Mouse (Mus musculus): ENCODE results near the gene Taf1c. TPM values are rescaled to one million over a fixed set of nuclear protein-coding genes. Genes with fewer than 3 reads are reported as not detected.

Gene Taf1c
- polyA plus RNA-seq, 1 experiment = 17.5 TPM

DNA sequence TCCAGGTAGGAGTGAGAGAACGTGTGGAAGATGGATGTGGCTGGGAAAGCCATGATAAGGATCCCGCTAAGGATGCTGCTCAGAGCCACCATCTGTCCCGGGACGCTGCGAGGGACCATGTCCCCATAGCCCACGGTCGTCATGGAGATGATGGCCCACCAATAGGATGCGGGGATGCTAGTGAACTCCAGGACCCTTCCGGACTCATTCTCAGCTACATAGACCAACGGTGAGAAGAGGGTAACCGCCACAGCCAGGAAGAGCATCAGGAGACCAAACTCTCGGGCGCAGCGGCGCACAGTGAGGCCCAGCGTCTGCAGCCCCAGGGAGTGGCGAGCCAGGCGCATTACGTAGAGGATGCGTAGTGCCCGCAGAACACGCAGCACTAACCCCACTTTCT, 20.8 kb upstream of the Taf1c start:
- H3K36me3 ChIP-seq (replicated peaks; ENCODE audit: low read length) = no peaks in the 10 kb centered on the region
- TF ChIP-seq FLI1 (IDR thresholded peaks at IDR 0.05; ENCODE audit: low read length) = no peak
- no peak for TF ChIP-seq GATA1 (IDR thresholded peaks at IDR 0.05; ENCODE audit: borderline replicate concordance, low read length)
- H3K4me3 ChIP-seq (replicated peaks) = no peak overlapping the region
- H3K27me3 ChIP-seq (replicated peaks) = peaks cover 65% of the 10 kb centered on the region
- H3K9me3 ChIP-seq = peaks cover 7% of the 10 kb centered on the region
- peaks cover 19% of the 10 kb centered on the region for H3K4me1 ChIP-seq

DNA sequence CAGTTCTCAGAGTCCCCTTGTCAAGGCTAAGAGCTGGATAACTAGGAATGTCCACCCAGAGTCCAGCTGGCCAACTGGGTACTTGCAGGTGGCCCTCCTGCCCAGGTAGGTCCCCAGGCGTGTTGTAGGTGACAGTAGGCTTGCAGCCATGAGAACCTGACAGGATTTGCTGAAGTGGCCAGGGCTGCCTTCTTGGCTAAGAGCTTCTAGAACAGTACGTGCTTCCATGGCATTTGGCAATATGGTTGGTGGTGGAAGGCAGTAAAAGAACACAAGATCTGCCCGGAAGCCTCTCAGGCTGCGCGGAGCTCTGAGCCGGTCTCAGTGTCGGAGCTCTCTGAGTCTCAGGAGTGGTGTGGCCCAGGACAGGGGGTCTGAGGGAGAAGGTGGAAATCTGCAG, 19.9 kb upstream of the Taf1c start:
- H3K4me1 ChIP-seq = peaks cover 19% of the 10 kb centered on the region
- H3K27me3 ChIP-seq (replicated peaks) = peaks cover 63% of the 10 kb centered on the region
- TF ChIP-seq FLI1 (IDR thresholded peaks at IDR 0.05; ENCODE audit: low read length) = no peak
- TF ChIP-seq GATA1 (IDR thresholded peaks at IDR 0.05; ENCODE audit: borderline replicate concordance, low read length) = no peak
- H3K36me3 ChIP-seq (replicated peaks; ENCODE audit: low read length) = no peaks in the 10 kb centered on the region
- H3K9me3 ChIP-seq = peaks cover 7% of the 10 kb centered on the region
- H3K4me3 ChIP-seq (replicated peaks) = no peak overlapping the region

DNA sequence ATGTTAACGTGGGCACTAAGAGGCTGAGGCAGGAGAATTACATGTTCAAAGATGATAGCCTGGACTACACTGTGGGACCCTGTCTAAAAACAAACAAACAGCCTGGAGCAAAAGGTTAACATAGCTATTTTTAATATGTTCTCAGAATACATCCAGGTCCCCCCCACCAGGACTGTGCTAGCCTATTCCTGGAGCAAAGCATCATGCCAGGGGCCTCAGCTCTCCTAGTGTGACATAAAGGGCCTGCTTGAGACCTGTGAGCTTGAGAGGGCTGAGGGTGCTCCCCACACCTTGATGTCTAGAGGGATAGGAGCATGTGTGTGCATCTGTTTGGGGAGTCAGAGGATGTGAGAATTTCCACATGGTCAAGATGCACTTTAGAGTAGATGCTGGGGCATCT, 18.7 kb upstream of the Taf1c start:
- no peak for TF ChIP-seq FLI1 (IDR thresholded peaks at IDR 0.05; ENCODE audit: low read length)
- TF ChIP-seq GATA1 (IDR thresholded peaks at IDR 0.05; ENCODE audit: borderline replicate concordance, low read length) = no peak
- H3K27me3 ChIP-seq (replicated peaks) = peaks cover 60% of the 10 kb centered on the region

DNA sequence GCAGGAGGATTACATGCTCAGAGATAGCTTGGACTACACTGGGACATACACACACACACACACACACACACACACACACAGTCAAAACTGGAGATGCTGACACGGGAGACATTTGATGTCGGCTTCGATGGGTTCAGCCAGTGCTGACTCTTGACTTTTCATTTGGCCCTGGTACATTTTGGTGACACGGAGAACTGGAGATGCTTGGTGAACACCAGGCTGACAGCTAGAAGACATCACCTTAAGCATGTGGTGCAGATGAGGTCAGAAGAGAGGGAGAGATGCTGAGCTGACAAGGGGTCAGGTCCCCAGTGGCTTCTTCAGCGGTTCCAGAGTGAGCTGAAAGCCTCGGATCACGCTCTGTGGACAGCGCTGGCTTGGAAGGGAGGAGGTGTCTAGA, 18.0 kb upstream of the Taf1c start:
- Histone ChIP-seq H3K36me3 (replicated peaks; ENCODE audit: low read length) (no peaks in the 10 kb centered on the region), H3K27me3 (replicated peaks) (peaks cover 63% of the 10 kb centered on the region), H3K4me1 (peaks cover 14% of the 10 kb centered on the region), H3K9me3 (peaks cover 7% of the 10 kb centered on the region), H3K4me3 (replicated peaks) (no peak overlapping the region)
- TF ChIP-seq FLI1 (IDR thresholded peaks at IDR 0.05; ENCODE audit: low read length) (no peak), GATA1 (IDR thresholded peaks at IDR 0.05; ENCODE audit: borderline replicate concordance, low read length) (no peak)

More for the DNA sequence above, 18.7 kb upstream of the Taf1c start:
- Histone ChIP-seq H3K4me3 (replicated peaks) (no peak overlapping the region), H3K36me3 (replicated peaks; ENCODE audit: low read length) (no peaks in the 10 kb centered on the region), H3K4me1 (peaks cover 16% of the 10 kb centered on the region), H3K9me3 (peaks cover 7% of the 10 kb centered on the region)

DNA sequence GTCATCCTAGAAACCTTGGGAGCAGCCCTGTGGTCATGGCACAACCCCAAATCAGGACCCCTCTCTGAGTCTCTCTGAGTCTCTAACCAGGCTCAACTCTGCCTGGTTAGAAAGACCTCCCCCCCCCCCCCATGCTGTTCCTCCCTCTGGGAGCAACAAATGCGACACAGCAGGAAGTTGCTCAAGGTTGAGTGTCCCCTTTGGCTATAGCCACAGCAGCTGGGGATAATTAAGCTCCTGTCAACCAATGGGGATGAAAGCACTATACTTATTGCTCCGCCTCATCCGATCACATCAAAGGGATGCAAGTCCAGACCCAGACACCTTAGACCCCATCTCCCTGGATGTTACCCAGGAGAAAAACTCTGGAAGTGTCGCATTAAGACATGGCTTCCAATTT, 17.5 kb upstream of the Taf1c start:
- Histone ChIP-seq H3K27me3 (replicated peaks) (peaks cover 68% of the 10 kb centered on the region), H3K36me3 (replicated peaks; ENCODE audit: low read length) (no peaks in the 10 kb centered on the region), H3K4me1 (peaks cover 9% of the 10 kb centered on the region), H3K9me3 (peaks cover 7% of the 10 kb centered on the region), H3K4me3 (replicated peaks) (no peak overlapping the region)
- TF ChIP-seq FLI1 (IDR thresholded peaks at IDR 0.05; ENCODE audit: low read length) (no peak), GATA1 (IDR thresholded peaks at IDR 0.05; ENCODE audit: borderline replicate concordance, low read length) (no peak)

DNA sequence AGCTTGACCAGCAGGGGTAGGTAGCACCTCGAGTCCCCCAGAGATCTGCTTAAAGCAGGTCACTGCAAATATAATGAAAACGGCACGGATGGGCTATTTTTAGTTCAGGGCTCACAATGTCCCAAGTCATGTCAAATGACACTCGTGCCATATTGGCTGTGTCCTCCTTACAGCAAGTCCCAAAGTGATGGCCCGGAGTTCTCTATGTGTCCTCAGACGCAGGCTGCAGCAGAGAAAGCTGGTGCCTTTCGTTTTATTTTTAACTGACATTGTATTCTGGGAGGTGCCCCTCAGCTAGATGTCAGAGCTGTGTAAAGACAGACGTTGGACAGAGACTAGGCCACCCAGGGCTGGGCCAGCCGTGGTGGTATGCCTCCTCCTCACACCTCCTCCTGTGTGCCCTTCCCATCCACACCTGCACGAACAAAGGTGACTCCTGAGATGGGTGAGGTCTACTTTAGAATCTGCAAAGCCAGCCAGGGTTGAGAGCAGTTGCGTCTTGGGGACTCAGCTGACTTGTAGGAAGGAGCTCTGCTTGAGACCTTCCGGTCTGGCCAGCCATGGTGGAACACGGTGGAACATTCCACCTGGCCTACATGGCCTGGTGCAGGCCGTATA, 15.9 kb upstream of the Taf1c start:
- Histone ChIP-seq H3K36me3 (replicated peaks; ENCODE audit: low read length) (no peaks in the 10 kb centered on the region), H3K9me3 (peaks cover 3% of the 10 kb centered on the region; the same call in 1 of the 2 replicates), H3K27me3 (replicated peaks) (peaks cover 78% of the 10 kb centered on the region), H3K4me1 (no peaks in the 10 kb centered on the region), H3K4me3 (replicated peaks) (no peak overlapping the region)
- TF ChIP-seq GATA1 (IDR thresholded peaks at IDR 0.05; ENCODE audit: borderline replicate concordance, low read length) = no peak
- TF ChIP-seq FLI1 (IDR thresholded peaks at IDR 0.05; ENCODE audit: low read length) = no peak

DNA sequence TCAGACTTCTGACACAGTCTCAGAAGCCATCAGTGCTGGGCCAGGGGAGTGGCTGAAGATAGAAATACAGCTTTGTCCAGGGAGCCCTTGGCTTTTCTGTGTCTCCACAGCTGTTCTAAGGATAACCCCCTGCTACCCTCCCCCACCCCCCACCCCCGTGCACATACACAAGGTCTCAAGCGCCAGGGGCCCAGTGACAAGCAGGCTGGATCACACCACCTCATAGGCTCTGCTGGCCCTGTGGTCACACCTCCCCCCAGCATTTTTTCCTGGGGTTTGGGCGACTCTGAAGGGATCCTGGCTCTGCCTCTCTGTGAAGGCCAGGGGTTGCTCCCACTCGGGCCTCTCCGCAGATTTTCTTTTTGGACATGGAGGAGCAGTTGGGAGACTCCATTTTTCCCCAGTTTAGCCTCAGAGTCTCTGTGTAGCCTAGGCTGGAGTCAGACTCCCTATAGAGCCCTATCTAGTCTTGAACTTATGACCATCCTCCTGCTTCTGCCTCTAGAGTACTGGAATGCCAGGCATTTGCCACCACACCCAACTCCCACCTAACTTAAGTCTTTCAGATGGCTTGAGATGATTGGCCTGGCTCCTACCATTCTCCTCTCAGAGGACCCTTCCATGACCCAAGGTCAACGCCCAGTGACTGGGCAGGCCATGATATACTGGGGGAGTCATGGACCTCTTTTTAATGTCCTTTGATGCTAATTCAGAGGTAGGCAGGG, 15.3 kb upstream of the Taf1c start:
- Histone ChIP-seq H3K9me3 (no peaks in the 10 kb centered on the region), H3K36me3 (replicated peaks; ENCODE audit: low read length) (no peaks in the 10 kb centered on the region), H3K4me3 (replicated peaks) (no peak overlapping the region), H3K27me3 (replicated peaks) (peaks cover 78% of the 10 kb centered on the region), H3K4me1 (no peaks in the 10 kb centered on the region)
- TF ChIP-seq FLI1 (IDR thresholded peaks at IDR 0.05; ENCODE audit: low read length) (no peak), GATA1 (IDR thresholded peaks at IDR 0.05; ENCODE audit: borderline replicate concordance, low read length) (no peak)

DNA sequence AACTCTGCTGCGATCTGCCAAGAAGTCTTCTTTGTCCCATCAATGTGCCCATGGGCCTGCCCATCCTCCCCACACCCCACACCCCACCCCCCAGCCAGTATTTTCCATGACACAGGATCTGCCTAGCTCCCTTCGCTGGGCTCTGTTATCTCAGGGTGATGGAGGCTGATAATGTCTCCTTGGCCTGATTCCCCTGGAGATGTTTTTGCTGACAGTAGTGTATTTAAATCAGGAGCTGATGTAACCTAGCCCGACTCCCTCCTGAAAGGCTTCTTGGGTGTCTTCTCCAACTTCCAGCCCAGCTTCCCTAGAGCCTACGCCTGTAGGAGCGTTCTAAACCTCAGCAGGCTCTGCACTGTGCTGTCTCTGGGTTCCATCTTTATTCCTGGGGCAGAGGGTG, 13.9 kb upstream of the Taf1c start:
- H3K4me3 ChIP-seq (replicated peaks) = no peak overlapping the region
- TF ChIP-seq FLI1 (IDR thresholded peaks at IDR 0.05; ENCODE audit: low read length) (no peak), GATA1 (IDR thresholded peaks at IDR 0.05; ENCODE audit: borderline replicate concordance, low read length) (no peak)

DNA sequence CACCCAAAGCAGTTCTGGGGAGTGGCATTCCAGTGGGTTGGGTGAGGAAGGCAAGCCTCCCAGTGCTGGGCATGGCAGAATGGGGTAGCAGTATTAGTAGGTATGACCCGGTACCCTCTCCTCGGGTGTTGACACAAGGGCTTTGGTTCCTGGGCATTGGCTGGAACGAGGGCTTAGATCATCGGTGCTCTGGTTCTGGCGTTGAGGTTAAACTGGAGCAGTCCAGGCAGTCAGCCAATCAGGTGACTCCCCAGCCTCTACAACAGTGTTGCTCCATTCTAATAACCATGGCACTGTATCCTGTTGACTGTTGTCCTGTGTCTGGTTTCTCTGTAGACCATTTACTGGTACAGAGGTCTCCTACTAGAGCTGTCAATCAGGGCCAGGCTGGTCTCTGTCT, 12.6 kb upstream of the Taf1c start:
- H3K36me3 ChIP-seq (replicated peaks; ENCODE audit: low read length) = no peaks in the 10 kb centered on the region
- TF ChIP-seq GATA1 (IDR thresholded peaks at IDR 0.05; ENCODE audit: borderline replicate concordance, low read length) (no peak), FLI1 (IDR thresholded peaks at IDR 0.05; ENCODE audit: low read length) (no peak)
- H3K4me1 ChIP-seq = no peaks in the 10 kb centered on the region; the same call in 1 of the 2 replicates
- peaks cover 75% of the 10 kb centered on the region for H3K27me3 ChIP-seq (replicated peaks)
- H3K9me3 ChIP-seq = no peaks in the 10 kb centered on the region
- H3K4me3 ChIP-seq (replicated peaks) = no peak overlapping the region

More for the DNA sequence above, 13.9 kb upstream of the Taf1c start:
- Histone ChIP-seq H3K4me1 (no peaks in the 10 kb centered on the region; the same call in 1 of the 2 replicates), H3K36me3 (replicated peaks; ENCODE audit: low read length) (no peaks in the 10 kb centered on the region), H3K9me3 (no peaks in the 10 kb centered on the region), H3K27me3 (replicated peaks) (peaks cover 75% of the 10 kb centered on the region)

DNA sequence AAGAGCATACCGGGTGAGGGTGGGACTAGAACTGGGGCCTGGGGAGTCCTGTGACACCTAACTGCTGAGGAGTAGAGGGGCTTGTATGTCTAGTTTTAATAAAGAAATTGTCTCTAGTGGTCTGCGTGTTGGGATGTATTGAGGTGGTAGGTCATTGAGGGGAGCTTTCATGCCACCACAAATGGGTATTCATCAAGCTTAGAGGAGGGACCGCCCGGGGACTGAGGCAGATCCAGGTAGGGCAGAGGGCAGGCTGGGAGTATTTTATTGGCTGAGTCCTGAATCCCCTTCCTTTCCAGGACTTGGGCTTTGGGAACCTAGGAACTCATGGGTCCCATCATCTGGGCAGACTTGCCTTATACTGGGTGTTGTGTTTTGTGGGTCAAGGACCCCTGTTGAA, 11.8 kb upstream of the Taf1c start:
- no peaks in the 10 kb centered on the region; the same call in 1 of the 2 replicates for H3K4me1 ChIP-seq
- no peak overlapping the region for H3K4me3 ChIP-seq (replicated peaks)
- H3K36me3 ChIP-seq (replicated peaks; ENCODE audit: low read length) = no peaks in the 10 kb centered on the region
- TF ChIP-seq FLI1 (IDR thresholded peaks at IDR 0.05; ENCODE audit: low read length) = no peak
- no peak for TF ChIP-seq GATA1 (IDR thresholded peaks at IDR 0.05; ENCODE audit: borderline replicate concordance, low read length)
- peaks cover 75% of the 10 kb centered on the region for H3K27me3 ChIP-seq (replicated peaks)
- no peaks in the 10 kb centered on the region for H3K9me3 ChIP-seq

Data from megakaryocyte, embryonic 14.5 days (primary cell).